Mouse (Mus musculus) spleen, adult 10 weeks (tissue): ENCODE data around the gene Banf1. TPM values are rescaled to one million over a fixed set of nuclear protein-coding genes. Genes with fewer than 3 reads are reported as not detected.

Source experiments
- polyA plus RNA-seq: library from polyadenylated mRNA; stranded (reverse); fragments of 350-450 nt; fragmentation: Illumina TruSeq; extraction: RNeasy Lipid Tissue Mini Kit (QIAGEN cat#74804); gene quantifications from one replicate; pipeline ENCODE4 v1.2.3, GENCODE M21; 2015; ENCODE audit warnings: low replicate concordance; ENCODE audit not compliant: insufficient read depth

Banf1 gene
- polyA plus RNA-seq: 122 TPM

DNA sequence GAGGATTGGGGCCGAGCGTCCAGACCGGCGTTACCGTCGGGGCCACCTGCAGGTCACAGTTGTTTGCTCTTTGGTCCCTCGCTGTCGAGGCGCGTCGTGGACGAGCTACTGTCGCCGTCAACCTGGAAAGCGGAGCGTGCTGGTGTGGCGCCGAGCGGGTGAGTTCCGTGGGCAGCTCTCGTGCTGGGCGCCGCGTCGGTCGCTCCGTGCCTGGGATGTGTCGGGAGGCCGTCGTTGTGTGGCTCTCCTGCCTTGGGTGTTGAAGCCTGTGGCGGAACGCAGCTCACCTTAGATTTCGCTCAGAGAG is at the start of gene Banf1:
Gene Banf1 (minus strand): TSS at position 116 of the 307 bp plus-strand sequence.

DNA sequence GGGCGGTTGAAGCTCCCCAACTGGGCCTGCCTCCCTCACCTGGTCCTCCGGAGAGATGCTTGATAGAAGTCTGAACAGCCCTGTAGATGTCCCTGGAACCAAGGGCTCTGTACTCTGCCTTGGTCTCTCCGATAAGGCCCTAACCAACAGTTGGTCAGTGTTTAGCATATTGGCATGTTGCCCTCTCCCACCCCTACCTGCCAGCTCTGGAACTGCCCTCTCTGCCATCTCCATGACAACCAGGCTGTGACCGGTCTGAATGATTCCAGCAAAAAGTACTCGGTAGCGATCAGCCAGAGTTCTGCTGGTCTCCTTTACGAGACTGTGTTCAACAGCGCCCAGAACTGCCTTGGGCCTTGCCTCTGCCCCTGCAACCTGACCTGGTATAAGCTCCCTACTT is 35.3 kb upstream of the Banf1 start, which contains the start of gene Tsga10ip:
Gene Tsga10ip (minus strand): TSS at position 234 of the 400 bp plus-strand sequence.

DNA sequence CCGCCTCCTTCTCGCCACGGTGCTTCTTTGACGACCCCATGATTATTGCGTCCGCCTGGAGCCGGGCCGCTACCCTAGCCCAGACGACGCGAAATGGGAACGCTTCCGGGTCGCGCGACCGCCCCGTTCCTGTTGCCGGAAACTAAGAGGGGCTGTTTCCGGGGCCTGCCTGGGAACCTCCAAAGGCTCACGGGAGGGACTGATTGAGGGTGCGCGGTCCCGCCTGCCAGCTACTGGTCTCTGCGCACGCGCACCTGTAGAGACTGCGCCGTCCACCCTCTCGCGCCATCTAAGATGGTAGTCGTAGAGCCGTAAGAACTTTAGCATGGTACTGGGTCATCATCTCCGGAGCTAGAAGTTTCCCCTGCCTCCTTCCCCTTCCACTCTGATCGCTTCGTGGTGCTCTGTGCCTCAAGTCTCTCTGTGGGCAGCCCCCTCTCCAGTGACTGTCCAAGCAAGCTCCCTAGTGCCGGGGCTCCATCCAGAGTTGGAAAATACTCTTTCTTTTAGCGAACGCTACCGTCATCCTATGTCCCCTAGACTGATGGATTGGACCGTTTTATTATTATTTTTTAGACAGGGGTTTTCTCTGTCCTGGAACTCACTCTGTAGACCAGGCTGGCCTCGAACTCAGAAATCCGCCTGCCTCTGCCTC is 21.7 kb upstream of the Banf1 start, which contains the start of gene Sart1:
Gene Sart1 (minus strand): TSS at position 116 of the 655 bp plus-strand sequence.

GRCm38 (mm10) chr19:5366175-5367052 is 554 bp downstream of the Banf1 start, which contains the start of gene Eif1ad:
Gene Eif1ad (plus strand): TSS chr19:5366741.

DNA sequence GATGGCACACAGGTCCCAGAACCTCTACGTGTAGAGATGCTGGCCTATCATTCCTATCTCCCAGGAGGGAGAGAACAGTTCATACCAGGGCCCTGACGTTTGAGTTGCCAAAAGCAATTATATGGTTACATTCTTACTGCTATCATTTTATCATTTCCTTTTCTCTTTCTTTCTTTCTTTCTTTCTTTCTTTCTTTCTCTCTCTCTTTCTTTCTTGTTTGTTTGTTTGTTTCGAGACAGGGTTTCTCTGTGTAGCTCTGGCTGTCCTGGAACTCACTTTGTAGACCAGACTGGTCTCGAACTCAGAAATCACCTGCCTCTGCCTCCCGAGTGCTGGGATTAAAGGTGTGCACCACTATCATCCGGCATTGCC is 17.5 kb downstream of the Banf1 start, which contains the start of gene Cst6:
Gene Cst6 (minus strand): TSS at position 73 of the 372 bp plus-strand sequence.

DNA sequence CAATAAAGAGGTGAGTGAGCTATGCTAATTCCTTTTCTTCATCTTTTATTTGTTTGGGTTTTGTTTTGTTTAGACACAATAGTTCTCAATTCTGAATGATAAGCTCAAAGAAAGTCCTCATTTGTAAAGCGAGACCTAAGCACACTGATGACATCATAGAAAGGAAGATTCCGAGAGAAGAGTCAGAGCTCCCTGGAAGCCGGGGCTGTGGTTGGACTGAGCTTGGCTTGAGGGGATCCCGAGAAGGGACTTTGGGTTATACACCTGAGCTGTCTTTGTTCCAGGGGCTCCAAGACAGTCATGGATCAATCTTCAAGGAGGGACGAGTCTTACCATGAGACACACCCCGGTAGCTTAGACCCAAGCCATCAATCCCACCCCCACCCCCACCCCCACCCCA is 31.5 kb downstream of the Banf1 start, which contains the start of gene Catsper1:
Gene Catsper1 (plus strand): TSS at position 301 of the 400 bp plus-strand sequence.

Other genes with a start within 250 kb of the Banf1 start
- 9.6 TPM for gene Klc2, start 248.6 kb downstream of the Banf1 start, polyA plus RNA-seq
- 26.8 TPM for gene Pacs1, start 94.0 kb downstream of the Banf1 start, polyA plus RNA-seq
- gene Sf3b2, start 71.7 kb downstream of the Banf1 start, polyA plus RNA-seq: 171 TPM
- 0.18 TPM for gene Gal3st3, start 68.8 kb downstream of the Banf1 start, polyA plus RNA-seq
- not detected for gene Catsper1, start 31.4 kb downstream of the Banf1 start, polyA plus RNA-seq
- gene Cst6, start 17.6 kb downstream of the Banf1 start, polyA plus RNA-seq: not detected
- 39.4 TPM for gene Eif1ad, start 427 bp downstream of the Banf1 start, polyA plus RNA-seq
- 46.2 TPM for gene Sart1, start 21.5 kb upstream of the Banf1 start, polyA plus RNA-seq
- gene Tsga10ip, start 35.4 kb upstream of the Banf1 start, polyA plus RNA-seq: not detected
- gene Drap1, start 57.8 kb upstream of the Banf1 start, polyA plus RNA-seq: 91.5 TPM
- gene AI837181, start 58.0 kb upstream of the Banf1 start, polyA plus RNA-seq: 13.6 TPM
- gene Fosl1, start 80.4 kb upstream of the Banf1 start, polyA plus RNA-seq: not detected
- gene Ccdc85b, start 90.7 kb upstream of the Banf1 start, polyA plus RNA-seq: 1.9 TPM
- 48.7 TPM for gene Fibp, start 93.4 kb upstream of the Banf1 start, polyA plus RNA-seq
- 42.6 TPM for gene Ctsw, start 101.3 kb upstream of the Banf1 start, polyA plus RNA-seq
- gene Efemp2, start 106.8 kb upstream of the Banf1 start, polyA plus RNA-seq: 4.0 TPM
- gene Mus81, start 121.2 kb upstream of the Banf1 start, polyA plus RNA-seq: 11.7 TPM
- 1,502 TPM for gene Cfl1, start 123.3 kb upstream of the Banf1 start, polyA plus RNA-seq
- 2.5 TPM for gene 1700020D05Rik, start 136.6 kb upstream of the Banf1 start, polyA plus RNA-seq
- gene Snx32, start 143.4 kb upstream of the Banf1 start, polyA plus RNA-seq: 11.0 TPM
- not detected for gene Ovol1, start 193.5 kb upstream of the Banf1 start, polyA plus RNA-seq
- 1.7 TPM for gene Ap5b1, start 200.9 kb upstream of the Banf1 start, polyA plus RNA-seq
- gene Rnaseh2c, start 234.7 kb upstream of the Banf1 start, polyA plus RNA-seq: 23.7 TPM
- gene Kat5, start 243.1 kb upstream of the Banf1 start, polyA plus RNA-seq: 44.8 TPM